Mouse (Mus musculus) olfactory bulb, adult 2 months (tissue): ENCODE data around the gene Tmem235.
A peak's percentile ranks its signal among the peaks of the same experiment; 100 is the strongest.

Experiments
- CTCF ChIP-seq: fragments of 200-500 bp; IDR thresholded peaks from 2 replicates; pipeline ENCODE4 v1.5.1; 2012; ENCODE audit warnings: low read depth, mild to moderate bottlenecking, low read length, moderate library complexity; ENCODE audit not compliant: insufficient read depth
- POLR2A ChIP-seq: fragments of 200-500 bp; IDR thresholded peaks from 2 replicates; pipeline ENCODE4 v1.6.1; 2012; ENCODE audit warnings: mild to moderate bottlenecking, low read depth, low read length, moderate library complexity; ENCODE audit not compliant: insufficient read depth

GRCm38 (mm10) chr11:117870688-117871365 is 10.3 kb downstream of the Tmem235 start:
- TF ChIP-seq CTCF (peak; percentile 84), POLR2A (no peak)
